Mouse (Mus musculus): Measurements from ENCODE around the gene Gtf2f1.

- no peak for TF ChIP-seq POLR2A (IDR thresholded peaks at IDR 0.05; ENCODE audit: control insufficient read depth, extremely low read depth, insufficient read depth, low read length, poor library complexity)
- no peak for TF ChIP-seq CTCF (IDR thresholded peaks at IDR 0.05; ENCODE audit: borderline replicate concordance, control insufficient read depth, extremely low read depth, insufficient read depth, low read length, poor library complexity)
These were observed 21.8 kb upstream of the Gtf2f1 start for GRCm38 (mm10) chr17:57032854-57033253.

All from thymus, adult 2 months (tissue).